Mouse (Mus musculus) kidney, embryonic 16.5 days (tissue): Measurements from ENCODE around the gene Dnajc6. TPM values are rescaled to one million over a fixed set of nuclear protein-coding genes. Genes with fewer than 3 reads are reported as not detected.

ENCODE experiments used
- ATAC-seq: fragments of 200-750 bp; cut with Nextera tagmentation; 2 replicates; pipeline ENCODE4 v1.8.0; 2017; ENCODE audit warnings: moderate TSS enrichment; ENCODE audit not compliant: low FRiP score, low TSS enrichment
- H3K27ac ChIP-seq: fragments of 300-500 bp; sonication (generic); 2 replicates; pipeline ENCODE4 v1.5.1; 2014; ENCODE audit warnings: low read length
- H3K27me3 ChIP-seq: fragments of 300-500 bp; sonication (generic); 2 replicates; pipeline ENCODE4 v1.6.1; 2014; ENCODE audit warnings: low read length, control low read depth, mixed read lengths; ENCODE audit not compliant: insufficient read depth
- H3K36me3 ChIP-seq: fragments of 300-500 bp; sonication (generic); 2 replicates; pipeline ENCODE4 v1.6.1; 2014; ENCODE audit warnings: low read length, control low read depth, mixed read lengths; ENCODE audit not compliant: insufficient read depth
- H3K4me1 ChIP-seq: fragments of 300-500 bp; sonication (generic); 2 replicates; pipeline ENCODE4 v1.6.1; 2014; ENCODE audit warnings: low read length, control low read depth, mixed read lengths; ENCODE audit not compliant: insufficient read depth
- H3K4me2 ChIP-seq: fragments of 300-500 bp; sonication (generic); replicated peaks from 2 replicates; pipeline ENCODE4 v1.6.1; 2014; ENCODE audit warnings: low read depth, low read length
- H3K4me3 ChIP-seq: fragments of 300-500 bp; sonication (generic); 2 replicates; pipeline ENCODE4 v1.5.1; 2014; ENCODE audit warnings: mild to moderate bottlenecking, low read length
- H3K9ac ChIP-seq: fragments of 300-500 bp; sonication (generic); replicated peaks from 2 replicates; pipeline ENCODE4 v1.6.1; 2014; ENCODE audit warnings: low read length
- H3K9me3 ChIP-seq: fragments of 300-500 bp; sonication (generic); 2 replicates; pipeline ENCODE4 v1.6.1; 2016; ENCODE audit warnings: low read length, control low read depth
- WGBS: fragments of 180-500 bp; shearing (Covaris S2); extraction: QIAGEN DNeasy Blood & Tissue Kit; methylation state at CpG from one replicate; pipeline ENCODE4 v1.1.7; 2014; 5-methylcytosine and 5-hydroxymethylcytosine counted together
- polyA plus RNA-seq: library from polyadenylated mRNA; unstranded; fragments of >200 nt; fragmentation: Nextera tagmentation; extraction: Ambion mirVana; gene quantifications from 2 replicates; pipeline ENCODE4 v1.2.1, GENCODE M21; 2015

Dnajc6 gene
- polyA plus RNA-seq, 1 experiment from 2014 or later = 2.2 TPM

GRCm38 (mm10) chr4:101513251-101513650 is 16.8 kb downstream of the Dnajc6 start:
- no peak overlapping the region for H3K4me3 ChIP-seq
- H3K27me3 ChIP-seq = peaks cover 13% of the 10 kb centered on the region
- H3K36me3 ChIP-seq = no peaks in the 10 kb centered on the region
- H3K4me1 ChIP-seq = peaks cover 9% of the 10 kb centered on the region
- 91% methylated on average over 3 of the region's 3 CpGs for WGBS
- H3K9me3 ChIP-seq = no peaks in the 10 kb centered on the region
- no peak overlapping the region for H3K27ac ChIP-seq
- H3K4me2 ChIP-seq = no peak overlapping the region
- no peak for ATAC-seq
- H3K9ac ChIP-seq = no peak overlapping the region

- Histone ChIP-seq H3K9me3 (no peaks in the 10 kb centered on the region), H3K4me3 (no peak overlapping the region), H3K4me1 (no peaks in the 10 kb centered on the region), H3K4me2 (no peak overlapping the region), H3K36me3 (no peaks in the 10 kb centered on the region), H3K27me3 (no peaks in the 10 kb centered on the region), H3K27ac (no peak overlapping the region), H3K9ac (no peak overlapping the region)
- WGBS = 95% methylated on average over 14 of the region's 14 CpGs
- ATAC-seq = no peak
Measured at GRCm38 (mm10) chr4:101515853-101516252, 19.4 kb downstream of the Dnajc6 start.

DNA sequence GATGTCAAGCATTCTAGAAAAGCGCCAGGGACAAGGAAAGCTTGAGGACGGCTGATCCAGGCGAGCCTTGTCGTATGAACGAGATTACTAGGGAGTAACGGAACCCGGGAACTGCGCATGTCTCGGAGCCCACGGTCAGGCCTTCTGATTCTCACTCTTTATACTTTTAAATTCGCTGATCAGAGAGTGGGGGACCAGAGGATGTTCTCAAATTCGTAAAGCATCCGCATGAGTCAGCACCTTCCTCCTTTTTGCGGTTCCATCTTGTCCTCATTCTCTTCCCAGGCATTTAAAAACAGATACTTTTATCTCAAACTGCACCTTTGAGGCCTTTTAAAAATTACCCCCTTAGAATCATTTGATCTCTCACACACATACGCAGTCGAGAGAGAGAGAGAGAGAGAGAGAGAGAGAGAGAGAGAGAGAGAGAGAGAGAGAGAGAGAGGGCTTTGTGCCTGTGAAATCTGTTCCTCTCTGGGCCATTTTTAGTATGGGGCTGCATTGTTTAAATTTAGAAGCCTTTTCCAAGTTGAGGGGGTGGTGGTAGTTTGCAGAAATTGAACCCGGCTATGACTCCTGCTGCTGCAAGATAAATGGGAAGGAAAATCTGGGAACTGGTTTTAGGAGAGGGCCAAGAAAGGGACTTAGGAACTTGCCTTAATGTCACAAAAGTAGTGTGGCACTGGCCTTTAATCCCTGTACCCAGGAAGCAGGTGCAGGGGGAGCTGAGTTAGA is 20.2 kb downstream of the Dnajc6 start:
- Histone ChIP-seq H3K4me3 (no peak overlapping the region), H3K36me3 (no peaks in the 10 kb centered on the region), H3K27me3 (no peaks in the 10 kb centered on the region), H3K27ac (no peak overlapping the region), H3K9me3 (no peaks in the 10 kb centered on the region), H3K9ac (no peak overlapping the region), H3K4me1 (no peaks in the 10 kb centered on the region), H3K4me2 (no peak overlapping the region)
- WGBS = 87% methylated on average over 17 of the region's 17 CpGs
- ATAC-seq = no peak

DNA sequence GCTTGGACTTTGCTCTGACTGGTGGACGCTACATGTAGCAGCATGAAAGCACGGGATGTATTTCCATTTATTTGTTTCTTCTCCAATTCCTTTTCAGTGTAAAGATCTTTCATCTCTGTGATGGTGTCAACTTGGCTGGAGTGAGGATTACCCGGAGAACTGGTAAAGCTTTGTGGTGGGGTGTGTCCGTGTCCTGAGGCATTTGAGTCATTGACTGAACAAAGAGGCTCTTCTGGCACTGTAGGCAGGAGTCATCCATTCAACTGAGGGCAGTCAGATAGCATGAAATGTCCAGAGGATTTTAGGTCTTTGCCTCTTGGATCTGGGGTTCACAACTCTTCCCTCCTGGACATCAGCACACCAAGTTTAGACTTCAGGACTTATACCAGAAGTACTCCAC is 35.5 kb downstream of the Dnajc6 start:
- Histone ChIP-seq H3K36me3 (no peaks in the 10 kb centered on the region), H3K27me3 (no peaks in the 10 kb centered on the region), H3K4me2 (no peak overlapping the region), H3K9me3 (no peaks in the 10 kb centered on the region), H3K9ac (no peak overlapping the region), H3K27ac (no peak overlapping the region), H3K4me3 (no peak overlapping the region), H3K4me1 (no peaks in the 10 kb centered on the region)
- no peak for ATAC-seq
- WGBS = 82% methylated on average over 4 of the region's 4 CpGs

DNA sequence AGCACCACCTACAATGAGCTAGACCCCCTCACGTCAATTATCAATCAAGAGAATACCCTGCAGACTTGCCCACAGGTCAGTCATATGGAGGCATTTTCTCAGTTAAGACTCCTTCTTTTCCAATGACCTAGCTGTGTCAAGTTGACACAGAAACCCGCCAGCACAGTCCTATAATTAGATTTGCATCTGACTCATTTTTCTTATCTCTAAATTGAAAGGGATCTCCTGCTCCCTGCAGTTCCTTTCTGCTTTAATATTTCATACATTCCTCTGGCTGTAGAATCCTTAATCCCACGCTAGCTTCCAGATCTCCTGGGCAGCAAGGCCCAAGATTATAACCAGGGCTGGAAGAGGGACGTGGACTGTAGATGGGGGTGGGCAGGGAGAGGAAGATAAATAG is 44.1 kb downstream of the Dnajc6 start:
- Histone ChIP-seq H3K4me1 (no peaks in the 10 kb centered on the region), H3K36me3 (no peaks in the 10 kb centered on the region), H3K4me2 (no peak overlapping the region), H3K4me3 (no peak overlapping the region), H3K27me3 (no peaks in the 10 kb centered on the region), H3K9me3 (no peaks in the 10 kb centered on the region), H3K9ac (no peak overlapping the region), H3K27ac (no peak overlapping the region)
- no peak for ATAC-seq
- WGBS = 77% methylated on average over 4 of the region's 4 CpGs

GRCm38 (mm10) chr4:101549958-101550591 is 53.6 kb downstream of the Dnajc6 start:
- H3K27me3 ChIP-seq = peaks cover 31% of the 10 kb centered on the region

GRCm38 (mm10) chr4:101550671-101551161 is 54.3 kb downstream of the Dnajc6 start:
- H3K4me3 ChIP-seq = peak overlapping the region; percentile 40
- peak overlapping the region; percentile 75 for H3K4me2 ChIP-seq
- ATAC-seq = peak; percentile 97
- H3K9ac ChIP-seq = no peak overlapping the region
- H3K27me3 ChIP-seq = peaks cover 31% of the 10 kb centered on the region
- H3K36me3 ChIP-seq = no peaks in the 10 kb centered on the region
- no peak overlapping the region for H3K27ac ChIP-seq
- peaks cover 10% of the 10 kb centered on the region for H3K4me1 ChIP-seq
- WGBS = under 1% methylated on average over 33 of the region's 33 CpGs
- no peaks in the 10 kb centered on the region for H3K9me3 ChIP-seq

More at GRCm38 (mm10) chr4:101549958-101550591, 53.6 kb downstream of the Dnajc6 start:
- Histone ChIP-seq H3K4me1 (peaks cover 10% of the 10 kb centered on the region), H3K9me3 (no peaks in the 10 kb centered on the region), H3K36me3 (no peaks in the 10 kb centered on the region), H3K9ac (no peak overlapping the region), H3K4me3 (peak overlapping the region; percentile 40), H3K27ac (no peak overlapping the region), H3K4me2 (peak overlapping the region; percentile 75)
- WGBS = under 1% methylated on average over 33 of the region's 33 CpGs
- peak; percentile 95 for ATAC-seq

- ATAC-seq = no peak
- no peak overlapping the region for H3K9ac ChIP-seq
- no peak overlapping the region for H3K4me2 ChIP-seq
- peaks cover 31% of the 10 kb centered on the region for H3K27me3 ChIP-seq
- no peak overlapping the region for H3K4me3 ChIP-seq
- no peak overlapping the region for H3K27ac ChIP-seq
- WGBS = 24% methylated on average over 4 of the region's 4 CpGs
- H3K4me1 ChIP-seq = peaks cover 10% of the 10 kb centered on the region
- no peaks in the 10 kb centered on the region for H3K9me3 ChIP-seq
- H3K36me3 ChIP-seq = no peaks in the 10 kb centered on the region
Measured at GRCm38 (mm10) chr4:101551425-101551824, 55.0 kb downstream of the Dnajc6 start.

- no peak overlapping the region for H3K4me3 ChIP-seq
- H3K27ac ChIP-seq = no peak overlapping the region
- no peak for ATAC-seq
- no peak overlapping the region for H3K9ac ChIP-seq
- H3K36me3 ChIP-seq = no peaks in the 10 kb centered on the region
- WGBS = 19% methylated on average over 5 of the region's 5 CpGs
- no peak overlapping the region for H3K4me2 ChIP-seq
- no peaks in the 10 kb centered on the region for H3K9me3 ChIP-seq
- peaks cover 31% of the 10 kb centered on the region for H3K27me3 ChIP-seq
- peaks cover 10% of the 10 kb centered on the region for H3K4me1 ChIP-seq
Measured at GRCm38 (mm10) chr4:101552372-101552771, 55.9 kb downstream of the Dnajc6 start.

- Histone ChIP-seq H3K4me3 (no peak overlapping the region), H3K9ac (no peak overlapping the region), H3K4me1 (peaks cover 7% of the 10 kb centered on the region), H3K27me3 (peaks cover 22% of the 10 kb centered on the region), H3K4me2 (no peak overlapping the region), H3K27ac (no peak overlapping the region), H3K36me3 (no peaks in the 10 kb centered on the region), H3K9me3 (no peaks in the 10 kb centered on the region)
- 85% methylated on average over 4 of the region's 4 CpGs for WGBS
- no peak for ATAC-seq
Measured at GRCm38 (mm10) chr4:101555016-101555415, 58.6 kb downstream of the Dnajc6 start.
